Mouse (Mus musculus): Measurements from ENCODE around the gene Alad.
A peak's percentile ranks its signal among the peaks of the same experiment; 100 is the strongest.

Alad gene

DNA sequence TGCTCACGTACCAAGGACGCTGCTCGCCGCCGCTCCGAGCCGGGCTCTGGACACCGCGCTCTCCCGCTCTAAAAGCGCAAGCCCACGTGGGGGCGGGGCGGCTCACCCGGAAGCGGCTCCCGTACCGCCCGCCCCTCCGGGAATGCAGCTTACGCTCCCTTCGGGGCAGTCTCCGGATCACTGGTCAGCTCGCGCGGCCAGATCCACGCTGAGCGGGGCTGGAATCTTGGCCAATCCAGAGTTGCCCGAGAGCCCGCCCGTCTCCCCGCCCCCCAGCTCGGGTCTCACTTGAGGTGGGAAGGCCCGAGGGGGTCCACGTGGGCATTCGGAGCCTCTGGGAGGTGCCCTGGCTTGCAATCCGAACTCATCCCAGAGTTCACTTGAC, at the start of gene Alad:
Gene Alad (minus strand): TSS at position 70 of the 385 bp plus-strand sequence.
- DNase-seq (ENCODE audit: low spot score in 2 of 2) = peak; percentile 76 to 80

DNA sequence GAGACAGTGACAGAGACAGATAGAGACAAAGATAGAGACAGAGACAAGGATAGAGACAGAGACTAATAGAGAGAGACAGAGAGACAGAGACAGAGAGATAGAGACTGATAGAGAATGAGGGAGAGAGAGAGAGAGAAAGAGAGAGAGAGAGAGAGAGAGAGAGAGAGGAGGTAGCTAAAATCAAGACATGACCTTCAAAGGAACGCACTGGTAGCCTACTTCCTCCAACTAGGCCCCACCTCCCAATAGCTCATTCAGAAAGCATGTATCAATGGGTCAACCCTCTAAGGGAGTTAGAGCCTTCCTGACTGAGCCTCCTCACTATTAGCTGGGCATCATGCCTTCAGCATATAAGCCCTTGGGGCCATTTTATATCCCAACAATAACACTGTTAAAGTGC, 48.6 kb upstream of the Alad start:
- DNase-seq (ENCODE audit: low spot score in 2 of 2) = no peak

GRCm38 (mm10) chr4:62567696-62568095, 48.0 kb upstream of the Alad start:
- DNase-seq (ENCODE audit: low spot score in 2 of 2) = no peak

DNA sequence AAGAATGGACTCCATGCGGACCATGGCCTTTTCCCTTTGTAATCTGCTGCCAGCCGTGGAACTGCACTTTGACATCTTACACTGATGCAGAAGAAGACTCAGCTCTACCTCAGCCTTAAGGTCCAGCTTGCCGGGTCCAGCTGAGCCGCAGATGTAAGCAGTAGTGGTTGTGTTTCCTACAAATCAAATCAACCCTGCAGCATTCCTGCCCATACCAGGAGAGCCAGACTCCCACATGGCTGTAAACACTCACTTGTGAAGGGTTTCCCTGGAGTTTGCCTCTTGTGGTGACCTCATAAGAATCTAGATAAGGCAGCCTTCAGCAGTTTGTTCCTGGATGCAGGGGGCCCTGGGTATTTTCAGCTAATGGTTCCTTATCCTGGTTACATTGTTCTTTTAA, 46.8 kb upstream of the Alad start:
- no peak for DNase-seq (ENCODE audit: low spot score in 2 of 2)

- peak; percentile 18 to 33 for DNase-seq (ENCODE audit: low spot score in 2 of 2)
Measured at GRCm38 (mm10) chr4:62562006-62562405, 42.3 kb upstream of the Alad start.

DNA sequence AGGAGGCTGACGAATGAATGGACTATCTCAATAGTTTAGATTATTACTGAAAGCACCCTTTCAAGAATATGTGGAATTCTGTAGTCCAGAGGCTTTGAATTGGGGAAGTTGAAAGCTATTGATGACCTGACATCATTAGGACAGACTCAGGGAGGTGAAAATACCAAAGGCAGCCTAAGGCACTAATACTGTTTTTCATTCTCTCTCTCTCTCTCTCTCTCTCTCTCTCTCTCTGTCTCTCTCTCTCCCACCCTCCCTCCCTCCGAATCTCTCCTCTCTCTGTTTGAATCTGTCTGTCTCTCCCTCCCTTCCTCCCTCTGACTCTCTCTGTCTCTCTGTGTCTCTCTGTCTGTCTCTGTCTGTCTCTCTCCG, 41.9 kb upstream of the Alad start:
- no peak for DNase-seq (ENCODE audit: low spot score in 2 of 2)

- peak; percentile 80 to 86 for DNase-seq (ENCODE audit: low spot score in 2 of 2)
Measured at GRCm38 (mm10) chr4:62560963-62561629, 41.4 kb upstream of the Alad start.

GRCm38 (mm10) chr4:62559797-62560329, 40.1 kb upstream of the Alad start, which contains the start of gene Rgs3:
Rgs3 (plus strand) TSS chr4:62559847.
- no peak for DNase-seq (ENCODE audit: low spot score in 2 of 2)

GRCm38 (mm10) chr4:62557436-62557835, 37.7 kb upstream of the Alad start:
- no peak for DNase-seq (ENCODE audit: low spot score in 2 of 2)

- DNase-seq (ENCODE audit: low spot score in 2 of 2) = peak in 1 of 2 experiments; percentile 4
Measured at GRCm38 (mm10) chr4:62551966-62552365, 32.2 kb upstream of the Alad start.

- no peak for DNase-seq (ENCODE audit: low spot score in 2 of 2)
Measured at GRCm38 (mm10) chr4:62544801-62545200, 25.1 kb upstream of the Alad start.

GRCm38 (mm10) chr4:62543782-62544181, 24.1 kb upstream of the Alad start:
- DNase-seq (ENCODE audit: low spot score in 2 of 2) = no peak

- DNase-seq (ENCODE audit: low spot score in 2 of 2) = no peak
Measured at GRCm38 (mm10) chr4:62541802-62542201, 22.1 kb upstream of the Alad start.

- DNase-seq (ENCODE audit: low spot score in 2 of 2) = no peak
Measured at GRCm38 (mm10) chr4:62533729-62534128, 14.0 kb upstream of the Alad start.

GRCm38 (mm10) chr4:62527655-62528054, 7.9 kb upstream of the Alad start:
- DNase-seq (ENCODE audit: low spot score in 2 of 2) = no peak

GRCm38 (mm10) chr4:62526256-62526655, 6.5 kb upstream of the Alad start:
- DNase-seq (ENCODE audit: low spot score in 2 of 2) = no peak

- no peak for DNase-seq (ENCODE audit: low spot score in 2 of 2)
Measured at GRCm38 (mm10) chr4:62525489-62525811, 5.7 kb upstream of the Alad start.

- DNase-seq (ENCODE audit: low spot score in 2 of 2) = peak; percentile 93 to 95
Measured at GRCm38 (mm10) chr4:62524651-62525488, 5.2 kb upstream of the Alad start, which contains the start of the genes Pole3 and 4933430I17Rik. Pole3 (minus strand) TSS chr4:62525068. 4933430I17Rik (plus strand) TSS chr4:62525369.

- no peak for DNase-seq (ENCODE audit: low spot score in 2 of 2)
Measured at GRCm38 (mm10) chr4:62520892-62521400, 1.2 kb upstream of the Alad start.

DNA sequence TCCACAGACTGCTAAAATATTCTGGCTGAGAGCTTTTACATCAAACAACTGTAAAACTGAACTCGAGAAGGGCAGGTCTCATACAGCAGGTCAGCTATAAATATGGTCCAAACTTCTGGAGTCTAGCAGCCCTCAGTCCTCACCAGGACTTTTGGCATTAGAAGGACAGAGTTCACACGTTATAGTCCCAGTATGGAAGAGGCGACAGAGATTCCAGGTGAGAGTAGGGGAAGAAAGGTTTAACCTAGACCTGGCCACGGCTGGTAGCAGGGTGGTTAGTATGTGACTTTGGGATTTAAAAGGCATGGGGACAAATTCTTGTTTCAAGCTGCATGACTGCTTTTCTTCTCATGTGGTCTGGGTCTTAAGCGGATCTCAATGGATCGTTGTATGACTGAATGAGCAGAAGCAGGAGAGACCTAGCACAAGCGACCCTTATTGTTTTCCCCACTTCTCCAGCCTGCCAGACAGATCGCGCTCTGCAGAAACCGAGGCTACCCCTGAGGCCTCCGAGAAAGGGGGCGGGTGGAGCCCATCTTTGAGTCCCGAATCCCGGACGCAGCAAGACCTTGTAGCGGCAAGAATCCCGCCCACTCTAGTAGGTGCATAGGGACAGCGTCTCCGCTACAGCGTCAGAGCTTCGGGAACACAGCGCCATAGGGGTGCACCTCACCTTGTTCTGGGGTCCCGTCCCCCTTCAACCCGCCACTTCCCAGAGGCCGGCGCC, 433 bp downstream of the Alad start:
- no peak for DNase-seq (ENCODE audit: low spot score in 2 of 2)

DNA sequence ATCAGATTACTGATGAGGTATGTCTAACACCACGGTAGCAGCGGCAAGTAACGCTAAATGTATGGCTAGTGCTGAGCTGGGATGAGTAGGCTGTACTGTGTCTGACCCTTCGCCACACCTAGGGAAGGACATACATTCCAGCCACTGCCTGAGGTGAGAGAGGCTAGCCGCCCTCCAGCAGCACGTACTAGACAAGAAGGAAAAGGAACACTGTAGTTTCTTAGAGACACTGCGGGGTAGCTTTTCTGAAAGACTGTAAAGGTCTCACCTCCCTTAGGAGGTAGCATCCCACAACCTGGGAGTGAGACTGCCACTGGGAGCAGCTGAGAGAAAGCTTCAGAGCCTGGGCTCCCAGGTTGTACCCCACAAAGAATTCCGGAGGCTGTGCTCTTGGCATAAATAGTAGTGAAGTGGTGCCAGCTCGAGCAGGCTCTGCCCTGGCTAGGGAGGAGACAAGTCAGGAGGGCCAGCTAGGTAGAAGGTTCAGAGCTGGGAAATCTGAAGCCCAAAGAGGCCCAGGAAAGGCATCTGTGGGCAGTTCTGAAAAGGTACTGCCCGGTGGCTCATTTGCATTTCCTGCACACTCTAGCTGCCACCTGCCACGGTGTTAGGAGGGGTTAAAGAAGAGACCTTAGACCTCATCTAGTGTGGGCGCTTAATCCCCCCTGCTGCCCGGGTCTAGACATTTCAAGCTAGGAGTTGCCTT, 1.1 kb downstream of the Alad start:
- peak; percentile 35 to 38 for DNase-seq (ENCODE audit: low spot score in 2 of 2)

All from spleen, postnatal 36 days (tissue).